Mouse (Mus musculus) hindbrain, embryonic 15.5 days (tissue): ENCODE results near the gene Dhx9. TPM values are rescaled to one million over a fixed set of nuclear protein-coding genes. Genes with fewer than 3 reads are reported as not detected.
"Not testable (repeated sequence)": the region's sequence is repeated elsewhere in the genome, so short reads cannot be mapped to it uniquely, and the experiment has no call there.

Experiments
- ATAC-seq: fragments of 200-750 bp; cut with Nextera tagmentation; 2 replicates; pipeline ENCODE4 v1.8.0; 2017; ENCODE audit warnings: low read depth, moderate number of reproducible peaks, moderate TSS enrichment; ENCODE audit not compliant: low FRiP score
- H3K27ac ChIP-seq: fragments of 300-500 bp; sonication (generic); replicated peaks from 2 replicates; pipeline ENCODE4 v1.5.1; 2015; ENCODE audit warnings: mild to moderate bottlenecking, inconsistent platforms
- H3K27me3 ChIP-seq: fragments of 300-500 bp; sonication (generic); 2 replicates; pipeline ENCODE4 v1.6.1; 2015; ENCODE audit warnings: control low read depth, inconsistent platforms
- H3K36me3 ChIP-seq: fragments of 300-500 bp; sonication (generic); 2 replicates; pipeline ENCODE4 v1.6.1; 2015; ENCODE audit warnings: control low read depth, inconsistent platforms
- H3K4me1 ChIP-seq: fragments of 300-500 bp; sonication (generic); replicated peaks from 2 replicates; pipeline ENCODE4 v1.6.1; 2015; ENCODE audit warnings: control low read depth, inconsistent platforms
- H3K4me2 ChIP-seq: fragments of 300-500 bp; sonication (generic); 2 replicates; pipeline ENCODE4 v1.6.1; 2015; ENCODE audit warnings: moderate library complexity, mild to moderate bottlenecking, inconsistent platforms
- H3K4me3 ChIP-seq: fragments of 300-500 bp; sonication (generic); 2 replicates; pipeline ENCODE4 v1.5.1; 2015; ENCODE audit warnings: mild to moderate bottlenecking, inconsistent platforms
- H3K9ac ChIP-seq: fragments of 300-500 bp; sonication (generic); 2 replicates; pipeline ENCODE4 v1.6.1; 2015; ENCODE audit warnings: inconsistent platforms
- H3K9me3 ChIP-seq: fragments of 300-500 bp; sonication (generic); 2 replicates; pipeline ENCODE4 v1.6.1; 2016; ENCODE audit warnings: control low read depth, inconsistent platforms
- WGBS: fragments of 180-500 bp; shearing (Covaris S2); methylation state at CpG from one replicate; pipeline ENCODE4 v1.1.7; 2015; 5-methylcytosine and 5-hydroxymethylcytosine counted together
- polyA plus RNA-seq: library from polyadenylated mRNA; unstranded; fragments of >200 nt; fragmentation: Nextera tagmentation; extraction: Ambion mirVana; gene quantifications from 2 replicates; pipeline ENCODE4 v1.2.1, GENCODE M21; 2015

Gene Dhx9
- polyA plus RNA-seq, 1 experiment from 2014 or later, result 23.5 TPM

DNA sequence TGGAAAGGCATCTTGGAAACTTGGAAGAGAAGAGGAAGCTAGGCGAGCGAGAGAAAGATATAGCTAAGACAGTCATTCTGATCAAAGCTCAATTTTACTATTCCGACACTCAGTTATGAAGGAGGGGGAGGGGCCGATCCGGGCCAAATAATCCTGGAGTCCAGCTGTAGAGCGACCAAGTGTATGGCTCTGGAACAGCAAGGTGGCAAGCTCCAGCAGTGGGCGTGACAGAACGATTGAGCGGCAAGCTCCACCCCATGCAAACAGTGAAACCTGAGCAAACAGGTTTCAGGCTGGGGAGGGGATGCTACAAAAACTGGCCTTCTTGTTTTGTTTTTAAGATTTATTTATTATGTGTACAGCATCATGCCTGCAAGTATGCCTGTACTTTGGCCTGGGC is 12.6 kb upstream of the Dhx9 start:
- Histone ChIP-seq H3K4me2 (no peak overlapping the region), H3K27me3 (no peaks in the 10 kb centered on the region), H3K9ac (no peak overlapping the region), H3K36me3 (no peaks in the 10 kb centered on the region), H3K4me1 (no peaks in the 10 kb centered on the region), H3K9me3 (no peaks in the 10 kb centered on the region), H3K4me3 (no peak overlapping the region), H3K27ac (no peak overlapping the region)
- WGBS, result 88% methylated on average over 9 of the region's 9 CpGs
- no peak for ATAC-seq

DNA sequence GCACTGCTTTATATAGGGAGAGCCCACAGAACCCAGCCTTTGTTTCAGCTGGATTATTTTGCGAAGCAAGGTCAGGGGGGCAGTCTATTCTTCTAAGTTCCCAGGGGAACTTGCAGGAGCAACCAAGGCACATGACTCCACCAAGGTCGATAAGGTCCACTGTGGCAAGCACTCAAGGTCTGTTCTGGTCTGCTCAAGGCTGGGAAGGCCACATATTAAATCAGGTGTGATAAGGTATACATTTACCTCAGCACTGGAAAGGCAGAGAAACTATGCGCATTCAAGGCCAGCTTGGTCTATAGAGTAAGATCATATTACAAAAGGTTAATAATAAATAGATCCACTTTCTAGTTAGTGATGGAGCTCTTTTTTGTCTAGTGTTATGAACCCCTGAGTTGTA is 8.6 kb upstream of the Dhx9 start:
- ATAC-seq, result no peak
- Histone ChIP-seq H3K4me3 (no peak overlapping the region), H3K4me2 (no peak overlapping the region), H3K9me3 (no peaks in the 10 kb centered on the region), H3K9ac (no peak overlapping the region), H3K4me1 (no peaks in the 10 kb centered on the region), H3K27me3 (no peaks in the 10 kb centered on the region), H3K27ac (no peak overlapping the region), H3K36me3 (no peaks in the 10 kb centered on the region)
- 78% methylated on average over 3 of the region's 3 CpGs for WGBS

DNA sequence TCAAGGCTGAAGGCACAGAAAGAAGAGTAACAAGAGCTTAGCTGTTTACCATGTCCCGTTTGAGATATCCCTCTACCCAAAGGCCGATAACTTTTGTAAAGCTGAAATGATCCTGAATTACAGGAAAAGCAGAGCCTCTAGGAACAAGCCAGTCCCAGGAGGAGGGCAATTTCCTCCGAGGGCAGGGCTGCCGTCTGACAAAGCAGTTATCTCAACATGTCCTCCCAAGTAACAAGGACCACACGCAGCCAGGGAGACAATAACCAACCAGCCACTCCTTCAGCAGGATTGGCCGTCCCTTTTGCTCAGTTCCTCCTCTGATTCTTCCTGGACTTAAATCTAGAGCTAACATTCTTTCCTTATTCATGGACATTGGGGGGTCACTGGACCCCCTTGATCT is 6.5 kb upstream of the Dhx9 start:
- Histone ChIP-seq H3K27me3 (no peaks in the 10 kb centered on the region), H3K4me2 (no peak overlapping the region), H3K9ac (no peak overlapping the region), H3K4me1 (no peaks in the 10 kb centered on the region), H3K27ac (no peak overlapping the region), H3K4me3 (no peak overlapping the region), H3K9me3 (no peaks in the 10 kb centered on the region), H3K36me3 (no peaks in the 10 kb centered on the region)
- WGBS, result 23% methylated on average over 6 of the region's 6 CpGs
- no peak for ATAC-seq

DNA sequence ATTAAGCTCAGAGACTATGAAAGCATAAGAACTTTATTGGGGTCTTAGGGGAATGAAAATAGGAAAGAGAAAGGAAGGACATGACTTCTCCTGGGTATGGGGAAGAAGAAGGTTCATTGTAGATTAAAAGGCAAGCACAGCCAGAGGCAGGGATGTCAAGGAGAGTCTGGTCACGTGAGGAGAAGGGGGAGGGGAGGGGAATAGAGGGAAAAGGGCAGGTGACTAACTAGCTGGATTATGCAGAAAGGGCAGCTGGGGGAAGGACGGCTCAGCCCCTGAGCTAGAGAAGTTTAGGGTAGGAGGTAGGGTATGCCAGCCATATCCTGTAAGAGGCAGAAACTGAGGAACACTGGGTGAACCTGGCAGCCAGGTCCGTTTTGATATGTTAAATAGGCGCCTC is 5.9 kb upstream of the Dhx9 start:
- no peak overlapping the region for H3K4me3 ChIP-seq
- H3K27me3 ChIP-seq, result no peaks in the 10 kb centered on the region
- H3K27ac ChIP-seq, result no peak overlapping the region
- no peak overlapping the region for H3K9ac ChIP-seq
- H3K4me1 ChIP-seq, result no peaks in the 10 kb centered on the region
- no peak overlapping the region for H3K4me2 ChIP-seq
- H3K9me3 ChIP-seq, result no peaks in the 10 kb centered on the region
- no peaks in the 10 kb centered on the region for H3K36me3 ChIP-seq
- 25% methylated on average over 4 of the region's 4 CpGs for WGBS
- no peak for ATAC-seq

DNA sequence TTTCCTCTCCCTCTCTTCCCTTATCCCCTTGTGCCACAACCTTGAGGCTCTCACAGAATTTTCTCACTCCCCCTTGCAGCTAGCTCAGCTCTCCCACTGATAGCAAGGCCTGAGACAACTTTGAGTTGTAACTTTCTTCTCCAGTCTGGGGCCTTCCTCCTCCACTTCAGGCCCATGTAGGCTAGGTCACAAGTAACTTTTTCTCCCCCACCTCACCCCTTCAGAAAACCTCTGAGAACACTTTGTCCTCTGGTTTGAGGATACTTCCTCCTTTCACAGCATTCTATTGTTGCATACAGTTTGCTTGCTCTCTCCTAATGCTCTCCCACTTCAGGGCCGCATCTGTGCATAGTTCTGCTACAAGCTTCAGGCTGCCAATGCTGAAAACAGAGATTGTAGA is 4.4 kb upstream of the Dhx9 start:
- Histone ChIP-seq H3K4me1 (0 out of 2 replicates have a peak, but pooled peaks cover 4% of the 10 kb centered on the region), H3K27me3 (no peaks in the 10 kb centered on the region), H3K9me3 (no peaks in the 10 kb centered on the region), H3K4me3 (no peak overlapping the region), H3K36me3 (no peaks in the 10 kb centered on the region), H3K4me2 (no peak overlapping the region), H3K27ac (no peak overlapping the region), H3K9ac (no peak overlapping the region)
- ATAC-seq, result no peak
- WGBS, result 95% methylated on average over 1 of the region's 1 CpGs

DNA sequence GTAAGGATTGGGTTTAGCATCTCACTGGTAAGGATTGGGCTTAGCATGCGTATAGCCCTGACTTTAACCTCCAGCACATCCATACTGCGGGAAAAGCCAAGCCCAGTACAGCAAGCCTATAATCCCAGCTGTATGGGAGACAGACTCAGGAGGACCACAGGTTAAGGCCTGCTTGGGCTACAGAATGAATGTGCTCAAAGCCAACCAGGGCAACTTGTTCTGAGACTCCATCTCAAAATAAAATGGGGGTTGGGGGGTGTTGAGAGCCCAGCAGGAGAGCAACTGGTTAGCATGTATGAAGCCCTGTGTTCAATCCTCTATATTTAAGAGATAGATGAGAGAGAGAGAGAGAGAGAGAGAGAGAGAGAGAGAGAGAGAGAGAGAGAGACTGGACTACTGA is 3.9 kb upstream of the Dhx9 start:
- H3K27ac ChIP-seq, result no peak overlapping the region
- H3K36me3 ChIP-seq, result no peaks in the 10 kb centered on the region
- no peaks in the 10 kb centered on the region for H3K9me3 ChIP-seq
- no peak overlapping the region for H3K9ac ChIP-seq
- H3K4me3 ChIP-seq, result no peak overlapping the region
- H3K27me3 ChIP-seq, result no peaks in the 10 kb centered on the region
- ATAC-seq, result no peak
- H3K4me1 ChIP-seq, result peaks cover 5% of the 10 kb centered on the region; the same call in 1 of the 2 replicates
- WGBS, result 79% methylated on average over 2 of the region's 2 CpGs
- H3K4me2 ChIP-seq, result no peak overlapping the region

DNA sequence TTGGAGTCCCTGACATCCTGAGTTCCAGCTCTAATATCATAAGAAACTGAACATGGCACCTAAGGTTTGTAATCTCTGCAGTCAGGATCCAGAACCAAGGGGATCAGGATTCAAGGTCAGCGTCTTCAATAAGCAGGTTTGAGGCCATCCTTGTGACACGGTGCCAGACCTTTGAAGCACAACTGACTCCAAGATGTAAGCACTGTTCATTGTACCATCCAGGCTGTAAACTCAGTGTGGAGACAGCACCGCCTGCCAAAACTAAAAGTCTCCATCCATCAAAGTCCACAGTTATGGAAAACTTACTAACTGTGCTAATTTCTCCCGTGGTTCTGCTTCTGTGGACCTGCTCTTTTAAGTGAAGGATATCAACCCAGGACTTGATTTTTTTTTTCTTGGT is 2.5 kb upstream of the Dhx9 start:
- Histone ChIP-seq H3K4me2 (no peak overlapping the region), H3K9me3 (no peaks in the 10 kb centered on the region), H3K27ac (no peak overlapping the region), H3K9ac (no peak overlapping the region), H3K4me1 (peaks cover 19% of the 10 kb centered on the region), H3K4me3 (no peak overlapping the region), H3K27me3 (no peaks in the 10 kb centered on the region), H3K36me3 (no peaks in the 10 kb centered on the region)
- no peak for ATAC-seq
- WGBS, result 85% methylated on average over 4 of the region's 4 CpGs

DNA sequence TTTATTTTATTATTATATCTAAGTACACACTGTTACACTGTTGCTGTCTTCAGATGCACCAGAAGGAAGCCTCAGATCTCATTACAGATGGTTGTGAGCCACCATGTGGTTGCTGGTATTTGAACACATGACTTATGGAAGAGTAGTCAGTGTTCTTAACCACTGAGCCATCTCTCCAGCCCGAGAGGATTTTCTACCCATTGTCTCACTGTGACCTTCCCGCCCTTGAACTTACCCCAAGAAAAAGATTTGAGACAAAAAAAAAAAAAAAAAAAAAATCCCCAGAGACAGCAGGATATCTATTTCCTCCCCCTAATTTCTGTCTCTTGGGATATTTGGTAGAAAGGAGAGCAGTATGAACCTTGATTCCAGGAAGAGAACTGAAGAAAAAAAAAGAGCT is 2.1 kb upstream of the Dhx9 start:
- no peak overlapping the region for H3K4me2 ChIP-seq
- peaks cover 23% of the 10 kb centered on the region for H3K4me1 ChIP-seq
- WGBS, result 46% methylated on average over 2 of the region's 2 CpGs
- no peak overlapping the region for H3K4me3 ChIP-seq
- H3K27me3 ChIP-seq, result no peaks in the 10 kb centered on the region
- H3K9ac ChIP-seq, result no peak overlapping the region
- H3K9me3 ChIP-seq, result no peaks in the 10 kb centered on the region
- no peak for ATAC-seq
- H3K27ac ChIP-seq, result no peak overlapping the region
- H3K36me3 ChIP-seq, result no peaks in the 10 kb centered on the region

DNA sequence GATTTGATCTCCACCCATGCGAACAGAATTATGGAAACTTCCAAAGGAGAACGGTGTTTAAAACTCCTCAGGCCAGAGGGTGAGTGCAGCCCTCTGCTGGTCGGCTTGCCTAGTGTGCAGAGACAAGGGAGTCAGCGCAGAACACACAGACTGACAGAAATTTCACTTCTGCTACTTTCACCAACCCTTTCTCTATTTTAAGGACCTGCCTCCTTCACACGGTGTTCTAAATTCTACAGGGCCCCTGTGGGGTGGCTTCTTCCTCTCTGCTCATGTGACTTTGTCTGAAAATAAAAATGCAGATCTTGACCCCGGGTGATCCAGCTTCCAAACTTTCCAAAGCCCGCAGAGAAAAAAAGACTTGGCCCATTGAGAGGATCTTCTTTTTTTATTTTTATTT is 1.7 kb upstream of the Dhx9 start:
- H3K27ac ChIP-seq, result no peak overlapping the region
- WGBS, result 46% methylated on average over 7 of the region's 7 CpGs
- no peak overlapping the region for H3K4me3 ChIP-seq
- H3K9ac ChIP-seq, result no peak overlapping the region
- no peaks in the 10 kb centered on the region for H3K36me3 ChIP-seq
- peaks cover 27% of the 10 kb centered on the region for H3K4me1 ChIP-seq
- no peak overlapping the region for H3K4me2 ChIP-seq
- H3K27me3 ChIP-seq, result no peaks in the 10 kb centered on the region
- no peaks in the 10 kb centered on the region for H3K9me3 ChIP-seq
- ATAC-seq, result no peak

DNA sequence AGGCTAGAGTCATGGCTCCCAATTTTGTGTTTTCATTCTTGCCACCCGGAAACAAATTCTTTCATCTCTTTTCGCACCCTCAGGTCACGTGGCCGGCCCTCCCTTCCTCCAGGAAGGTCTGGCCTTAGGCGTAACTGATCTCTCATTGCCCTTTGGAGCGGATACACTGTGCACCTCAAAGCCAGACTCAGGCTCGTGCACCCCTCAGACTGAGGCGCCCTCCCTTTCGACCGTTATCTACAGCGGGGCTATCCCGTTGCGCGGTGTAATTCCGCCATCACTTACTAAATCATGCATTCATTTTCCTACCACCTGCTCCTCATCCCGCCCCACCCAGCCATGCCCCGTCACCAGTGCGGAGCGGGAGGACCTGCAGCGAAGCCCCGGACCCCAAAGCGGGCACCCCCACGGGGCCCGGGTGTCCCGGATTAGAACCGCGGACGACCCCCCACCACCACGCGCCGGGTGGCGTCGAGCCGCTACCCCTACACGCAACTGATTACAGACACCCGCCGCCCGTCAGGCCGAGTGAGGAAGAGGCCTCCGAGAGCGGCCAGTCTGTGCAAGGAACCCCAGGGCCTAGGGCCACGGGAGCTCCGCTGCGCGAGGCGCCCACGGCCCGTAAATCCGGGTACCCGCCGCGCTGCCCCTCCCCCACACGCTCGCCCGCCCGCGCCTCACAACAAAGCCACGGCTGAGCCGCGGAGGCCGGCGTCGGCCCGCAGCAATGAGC is 527 bp downstream of the Dhx9 start:
- Histone ChIP-seq H3K27ac (peak overlapping the region; percentile 92), H3K36me3 (peaks cover 5% of the 10 kb centered on the region; the same call in 1 of the 2 replicates), H3K4me2 (peak overlapping the region; percentile 90), H3K27me3 (no peaks in the 10 kb centered on the region), H3K9me3 (no peaks in the 10 kb centered on the region), H3K9ac (peak overlapping the region; percentile 92), H3K4me3 (peak overlapping the region; percentile 77), H3K4me1 (peaks cover 29% of the 10 kb centered on the region)
- ATAC-seq, result peak; percentile 86
- WGBS, result under 1% methylated on average over 60 of the region's 64 CpGs

DNA sequence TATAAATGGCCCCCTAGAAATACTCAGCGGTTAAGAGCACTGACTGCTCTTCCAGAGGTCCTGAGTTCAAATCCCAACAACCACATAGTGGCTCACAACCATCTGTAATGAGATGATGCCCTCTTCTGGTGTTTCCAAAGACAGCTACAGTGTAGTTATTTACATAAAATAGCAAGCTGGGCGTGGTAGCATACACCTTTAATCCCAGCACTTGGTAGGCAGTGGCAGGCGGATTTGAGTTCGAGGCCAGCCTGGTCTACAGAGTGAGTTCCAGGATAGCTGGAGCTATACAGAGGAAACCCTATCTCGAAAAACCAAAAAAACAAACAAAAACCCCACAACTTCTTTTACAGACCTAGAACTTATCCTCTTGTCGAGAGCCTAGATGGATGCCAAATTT is 1.3 kb downstream of the Dhx9 start:
- not testable (repeated sequence) for ATAC-seq, H3K9me3 ChIP-seq, H3K27me3 ChIP-seq, H3K27ac ChIP-seq, H3K36me3 ChIP-seq
- H3K9ac ChIP-seq, result peak overlapping the region; percentile 92
- peak overlapping the region; percentile 90 for H3K4me2 ChIP-seq
- H3K4me1 ChIP-seq, result peaks cover 29% of the 10 kb centered on the region
- H3K4me3 ChIP-seq, result peak overlapping the region; percentile 77
- 14% methylated on average over 6 of the region's 6 CpGs for WGBS

DNA sequence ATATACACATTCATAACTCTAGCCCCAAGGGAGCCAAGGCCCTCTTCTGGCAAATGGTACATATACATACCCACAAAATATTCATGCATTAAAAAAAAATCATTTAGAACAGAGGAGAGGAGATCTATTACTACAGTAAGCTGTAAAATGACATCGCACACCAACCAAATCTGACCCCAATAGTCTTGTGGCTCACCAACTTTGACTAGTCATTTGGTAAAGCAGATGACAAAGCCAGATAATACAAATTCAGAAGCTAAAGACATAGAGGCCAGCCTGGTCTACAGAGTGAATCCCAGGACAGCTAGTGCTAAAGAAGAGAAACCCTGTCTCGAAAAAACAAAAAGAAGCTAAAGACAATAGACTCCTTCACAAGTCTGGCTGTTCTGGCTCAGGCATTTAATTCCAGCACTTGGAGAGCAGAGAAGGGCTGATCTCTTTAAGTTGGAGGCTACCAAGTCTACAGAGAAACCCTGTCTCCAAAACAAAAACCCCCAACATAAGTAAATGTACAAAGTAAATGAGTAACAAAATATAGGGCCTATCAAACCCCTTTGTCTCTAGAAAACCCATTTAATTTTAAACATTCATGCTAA is 2.2 kb downstream of the Dhx9 start:
- Histone ChIP-seq H3K27ac (no peak overlapping the region), H3K9me3 (no peaks in the 10 kb centered on the region), H3K27me3 (no peaks in the 10 kb centered on the region), H3K9ac (peak overlapping the region; percentile 4; the same call in 1 of the 2 replicates), H3K4me3 (peak overlapping the region; percentile 77), H3K4me2 (peak overlapping the region; percentile 90), H3K36me3 (peaks cover 17% of the 10 kb centered on the region), H3K4me1 (peaks cover 29% of the 10 kb centered on the region)
- WGBS, result 40% methylated on average over 2 of the region's 2 CpGs
- ATAC-seq, result no peak

DNA sequence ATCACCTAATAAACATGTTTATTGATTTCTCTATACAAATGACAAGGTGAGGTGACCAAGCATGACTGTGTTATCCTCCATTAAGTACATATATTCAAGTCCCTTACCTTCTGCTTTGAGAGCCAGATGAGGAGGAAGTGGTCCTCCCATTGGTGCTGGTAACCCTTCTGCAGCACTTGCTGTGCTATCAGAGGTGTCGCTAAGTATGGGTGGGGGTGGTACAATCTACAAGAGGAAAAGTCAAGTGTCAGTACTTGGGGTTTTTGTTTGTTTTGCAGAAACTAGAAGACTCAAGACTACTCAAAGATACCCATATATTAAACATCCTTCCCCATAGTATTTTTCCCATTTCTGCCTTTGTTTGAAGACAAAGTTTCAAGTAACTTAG is 6.4 kb downstream of the Dhx9 start:
- Histone ChIP-seq H3K4me3 (no peak overlapping the region), H3K27me3 (no peaks in the 10 kb centered on the region), H3K9ac (no peak overlapping the region), H3K4me2 (no peak overlapping the region), H3K36me3 (peaks cover 54% of the 10 kb centered on the region), H3K27ac (no peak overlapping the region), H3K4me1 (peaks cover 21% of the 10 kb centered on the region), H3K9me3 (no peaks in the 10 kb centered on the region)
- no peak for ATAC-seq
- 85% methylated on average over 1 of the region's 1 CpGs for WGBS
